Mouse (Mus musculus) adrenal gland, postnatal 36 days (tissue): Measurements from ENCODE around the gene Hivep2. TPM values are rescaled to one million over a fixed set of nuclear protein-coding genes. Genes with fewer than 3 reads are reported as not detected.

Source experiments
- DNase-seq, 2 experiments: peaks; one replicate each; pipeline ENCODE4 v3.0.0; 2021; ENCODE audit warnings: mixed read lengths in 1 of 2
- long read RNA-seq, 2 experiments: library from polyadenylated mRNA; stranded (forward); transcript quantifications; one replicate each; pipeline ENCODE4 v2.0.0; 2021; ENCODE audit warnings: borderline sequencing depth in 2 of 2
- total RNA-seq, 2 experiments: library from RNA; stranded (reverse); gene quantifications; 2 replicates each; pipeline ENCODE4 v1.2.3; 2021

Hivep2 gene
- 10 to 100 TPM; 33.7 to 35.1 TPM for total RNA-seq
- long read RNA-seq, experiment 1, partial matches to known transcripts: 0 of 6 reads
- long read RNA-seq, experiment 1, other reads (novel, unspliced or antisense): 6 of 6 reads
- long read RNA-seq, experiment 2, partial matches to known transcripts: 1 of 2 reads
- long read RNA-seq, experiment 2, other reads (novel, unspliced or antisense): 1 of 2 reads

DNA sequence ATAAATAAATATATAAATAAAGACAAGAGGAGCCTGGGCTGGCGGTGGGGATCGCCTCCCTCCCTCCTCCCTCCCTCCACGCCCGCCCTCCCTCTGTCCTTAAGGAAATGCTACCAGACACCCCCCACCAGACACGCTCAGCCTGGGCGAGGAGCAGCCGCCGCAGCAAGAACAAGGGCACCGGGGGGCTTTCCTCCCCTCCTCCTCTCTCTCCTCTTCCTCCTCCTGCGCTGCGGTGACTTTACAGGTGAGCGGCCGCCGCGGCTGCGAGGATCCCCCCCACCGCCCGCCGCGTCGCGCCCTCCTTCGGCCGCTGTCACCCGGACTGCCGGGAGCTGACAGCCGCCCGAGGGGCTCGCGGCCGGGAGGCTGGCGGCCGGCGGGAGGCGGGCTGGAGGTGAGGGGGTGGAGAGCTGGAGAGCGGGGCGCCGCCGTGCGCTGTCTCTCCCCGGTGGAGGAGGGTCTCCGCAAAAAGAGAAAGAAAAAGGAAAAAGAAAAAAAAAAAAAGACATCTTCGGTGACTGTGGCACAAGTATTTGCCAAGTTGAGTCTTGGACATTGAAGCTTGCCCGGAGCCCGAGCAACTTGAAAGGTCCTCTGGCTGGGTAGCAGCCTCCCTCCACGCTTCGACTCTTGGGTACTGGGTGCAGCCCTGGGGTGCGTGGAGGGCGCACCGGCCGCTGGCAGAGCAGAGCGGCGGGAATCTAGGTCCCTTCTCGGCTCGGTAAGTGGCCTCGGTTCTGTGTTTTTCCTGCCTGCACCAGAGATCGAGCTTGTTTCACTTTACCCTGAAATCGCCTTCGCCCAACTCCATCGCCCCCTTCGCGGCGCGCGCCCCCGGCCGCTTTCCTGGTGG, at the start of gene Hivep2:
TSS of gene Hivep2 (plus strand) at position 102 of the 856 bp plus-strand sequence.
- DNase-seq: peak; percentile 69 to 82

DNA sequence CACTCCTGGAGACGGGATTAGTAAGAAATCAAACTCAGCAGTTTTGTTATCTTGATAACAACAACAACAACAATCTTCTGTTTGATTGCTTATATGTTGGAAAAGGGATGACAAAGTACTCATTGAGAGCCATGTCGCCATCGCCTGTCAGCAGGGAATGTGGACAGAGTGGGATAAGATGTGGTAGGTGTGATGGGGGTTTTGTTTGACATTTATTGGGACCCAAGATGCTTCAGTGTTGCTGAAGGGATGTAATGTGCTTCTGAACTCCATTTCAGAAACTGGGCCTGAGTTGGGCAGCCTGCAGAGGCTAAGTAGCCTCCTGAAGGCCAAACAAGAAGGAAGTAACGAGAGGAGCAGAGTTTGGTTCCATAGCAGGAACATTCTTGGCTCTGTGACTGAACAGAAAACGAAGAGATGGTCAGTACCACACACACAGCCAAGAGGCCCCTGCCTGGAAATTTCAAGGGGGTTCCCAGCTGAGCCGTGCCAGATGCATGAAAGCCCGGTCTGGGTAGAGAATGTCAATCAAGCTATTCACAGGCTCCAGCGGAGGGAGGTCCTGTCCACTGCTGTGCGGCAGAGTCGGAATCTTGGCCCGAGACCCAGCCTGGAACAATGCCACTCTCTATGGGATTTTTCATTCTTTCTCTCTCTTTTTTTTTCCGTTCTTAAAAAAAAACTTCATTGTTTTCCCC, 49.1 kb upstream of the Hivep2 start:
- peak; percentile 15 to 28 for DNase-seq

- no peak for DNase-seq
Measured at GRCm38 (mm10) chr10:13921641-13922385, 44.1 kb upstream of the Hivep2 start.

DNA sequence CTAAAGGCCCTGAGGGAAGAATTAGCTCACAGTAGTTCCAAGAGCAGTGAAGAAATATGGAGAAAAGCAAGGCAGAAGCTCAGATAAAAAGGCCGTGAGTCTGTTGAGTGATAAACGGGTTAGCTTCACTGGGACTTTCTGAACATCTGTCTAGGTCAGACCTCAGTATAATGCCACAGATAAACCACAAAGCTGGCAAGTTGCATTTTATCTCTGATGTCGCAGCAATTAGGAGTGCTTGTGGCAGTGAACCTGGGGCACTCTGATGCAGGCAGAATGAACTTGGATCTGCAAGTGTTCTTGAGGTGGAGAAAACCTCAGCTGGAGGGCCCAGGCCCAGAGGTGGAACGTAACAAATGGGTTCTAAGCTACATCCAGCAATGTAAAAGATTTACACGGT, 36.6 kb upstream of the Hivep2 start:
- no peak for DNase-seq

DNA sequence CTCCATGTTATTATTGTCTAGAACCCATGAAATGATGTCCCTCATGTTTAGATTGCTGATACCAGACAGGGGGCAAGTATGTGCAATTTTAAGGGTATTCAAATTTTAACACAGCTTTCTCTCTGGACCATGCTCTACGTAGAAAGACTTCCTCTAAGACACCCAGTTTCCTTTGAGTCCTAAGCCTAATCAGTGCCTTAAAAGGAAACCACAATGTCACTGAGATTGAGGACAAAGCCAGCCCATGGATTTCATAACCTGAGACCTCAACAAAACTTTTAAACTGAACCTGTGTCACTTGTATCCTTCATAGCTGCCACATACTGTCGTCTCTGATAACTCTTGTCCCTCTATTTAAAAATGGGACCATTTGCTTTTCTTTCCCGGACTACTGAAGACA, 33.7 kb upstream of the Hivep2 start:
- no peak for DNase-seq

GRCm38 (mm10) chr10:13933320-13933719, 32.6 kb upstream of the Hivep2 start:
- DNase-seq: no peak

- no peak for DNase-seq
Measured at GRCm38 (mm10) chr10:13935646-13936045, 30.2 kb upstream of the Hivep2 start.

DNA sequence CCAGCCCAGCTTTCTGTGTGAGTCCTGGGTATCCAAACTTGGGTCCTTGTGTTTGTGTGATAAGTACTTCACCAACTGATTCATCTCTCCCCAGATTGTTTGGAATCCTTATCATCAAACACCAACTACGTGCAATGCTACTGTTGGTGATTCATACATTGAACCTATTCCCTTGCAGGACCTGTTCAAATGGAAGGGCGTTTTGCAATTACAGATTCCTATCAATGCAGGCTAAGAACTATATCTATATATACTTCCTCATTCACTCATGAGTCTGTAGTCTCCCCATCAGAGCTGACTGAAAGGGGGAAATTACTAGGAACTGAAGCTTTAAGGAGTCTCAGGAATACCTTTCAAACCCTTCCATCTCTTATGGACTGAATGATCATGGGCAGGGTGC, 24.5 kb upstream of the Hivep2 start:
- DNase-seq: no peak

DNA sequence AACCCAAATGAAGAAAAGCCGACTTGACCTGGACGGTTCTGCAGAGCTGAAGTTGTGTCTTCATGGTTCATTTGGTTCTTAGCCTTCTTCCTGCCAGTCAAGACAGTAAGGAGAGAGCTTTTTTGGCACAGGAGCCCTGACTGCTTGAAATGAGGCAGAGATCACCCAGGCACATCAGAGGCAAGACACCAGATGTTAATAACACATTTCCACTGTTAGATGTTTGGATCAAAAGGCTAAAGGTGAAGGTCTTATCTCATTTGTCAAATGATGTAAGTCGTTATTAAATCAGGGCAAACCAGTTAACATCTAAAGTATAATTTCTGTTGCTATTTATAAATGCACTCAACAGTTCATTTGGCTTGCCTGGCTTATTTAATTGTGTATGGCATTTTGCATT, 22.2 kb upstream of the Hivep2 start:
- DNase-seq: no peak

DNA sequence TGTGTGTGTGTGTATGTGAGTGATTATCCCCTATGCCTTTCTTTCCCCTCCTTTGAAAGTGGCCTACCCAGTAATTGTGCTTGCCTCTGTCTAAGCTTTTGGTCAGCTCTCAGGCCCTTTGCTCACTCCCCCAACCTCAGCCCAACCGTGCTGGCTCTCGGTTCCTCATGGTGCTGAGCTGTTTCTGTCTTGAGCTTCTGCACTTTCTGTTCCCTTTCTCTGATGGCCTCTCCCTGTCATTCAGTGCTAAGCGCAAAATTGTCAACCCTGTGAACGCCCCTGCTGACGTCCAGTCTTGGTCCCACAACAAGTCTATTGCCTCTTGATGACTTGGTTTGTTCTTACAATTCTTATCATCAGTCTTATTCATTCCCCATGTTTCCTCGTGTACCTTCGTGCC, 19.4 kb upstream of the Hivep2 start:
- peak in 1 of 2 experiments; percentile 3 for DNase-seq

DNA sequence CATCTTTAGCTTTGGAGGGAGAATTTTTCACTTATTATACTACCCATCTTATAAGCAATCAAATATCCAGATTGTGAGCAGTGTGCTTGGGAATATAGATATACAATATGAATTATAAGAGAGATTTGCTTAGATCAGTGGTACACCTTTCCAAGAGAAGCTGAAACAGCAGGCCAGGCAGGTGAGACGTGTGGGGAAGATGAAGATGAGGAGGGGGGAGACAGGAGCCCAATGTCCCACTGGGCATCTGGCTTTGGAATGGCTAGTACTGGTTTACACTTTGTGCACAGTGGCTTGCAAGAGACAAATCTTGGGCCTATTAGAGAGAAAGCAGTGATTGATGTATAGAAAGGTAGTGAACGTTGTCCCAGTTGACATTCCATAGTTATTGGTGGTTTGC, 2.9 kb upstream of the Hivep2 start:
- no peak for DNase-seq

GRCm38 (mm10) chr10:13963908-13964500, 1.9 kb upstream of the Hivep2 start:
- DNase-seq: no peak

DNA sequence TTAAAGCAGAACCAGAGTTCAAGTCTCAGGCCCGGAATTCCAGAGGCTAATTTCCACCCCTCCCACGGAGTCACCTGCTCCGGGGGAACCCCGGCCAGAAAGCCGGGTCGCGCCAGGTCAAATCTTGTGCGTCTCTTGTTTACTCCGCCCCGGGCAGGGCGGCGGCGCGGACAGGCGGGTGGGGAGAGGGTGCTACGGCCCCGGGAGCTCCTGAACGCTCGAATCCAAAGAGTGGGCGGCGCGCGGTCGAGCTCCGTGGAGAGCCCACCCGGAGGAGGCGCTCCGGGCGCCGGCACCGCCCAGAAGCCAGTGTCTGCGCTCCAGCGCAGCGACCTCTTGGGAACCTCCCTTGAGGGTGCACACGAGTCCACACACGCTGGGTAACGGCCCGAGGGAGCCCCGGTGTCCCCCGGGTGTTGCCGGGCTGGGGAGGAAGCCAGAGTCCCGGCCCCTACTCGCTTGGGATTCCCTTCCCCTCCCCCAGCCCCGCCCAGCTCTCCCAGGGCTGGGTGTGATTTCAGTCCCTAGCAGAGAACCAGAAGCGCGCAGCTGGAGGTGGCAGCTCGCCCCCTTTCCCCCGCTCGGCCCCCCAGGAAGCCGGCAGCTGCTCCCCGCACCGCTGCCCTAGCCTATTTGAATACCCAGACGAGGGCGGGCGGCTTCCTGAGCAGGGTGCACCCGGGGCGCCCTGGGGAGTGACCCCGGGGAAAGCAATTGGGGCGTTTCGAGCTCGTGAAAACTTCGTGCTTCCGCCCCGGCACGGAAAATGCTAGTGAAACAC, 1.2 kb upstream of the Hivep2 start:
- peak; percentile 95 for DNase-seq

- peak; percentile 95 for DNase-seq
Measured at GRCm38 (mm10) chr10:13965316-13965973, 430 bp upstream of the Hivep2 start.

DNA sequence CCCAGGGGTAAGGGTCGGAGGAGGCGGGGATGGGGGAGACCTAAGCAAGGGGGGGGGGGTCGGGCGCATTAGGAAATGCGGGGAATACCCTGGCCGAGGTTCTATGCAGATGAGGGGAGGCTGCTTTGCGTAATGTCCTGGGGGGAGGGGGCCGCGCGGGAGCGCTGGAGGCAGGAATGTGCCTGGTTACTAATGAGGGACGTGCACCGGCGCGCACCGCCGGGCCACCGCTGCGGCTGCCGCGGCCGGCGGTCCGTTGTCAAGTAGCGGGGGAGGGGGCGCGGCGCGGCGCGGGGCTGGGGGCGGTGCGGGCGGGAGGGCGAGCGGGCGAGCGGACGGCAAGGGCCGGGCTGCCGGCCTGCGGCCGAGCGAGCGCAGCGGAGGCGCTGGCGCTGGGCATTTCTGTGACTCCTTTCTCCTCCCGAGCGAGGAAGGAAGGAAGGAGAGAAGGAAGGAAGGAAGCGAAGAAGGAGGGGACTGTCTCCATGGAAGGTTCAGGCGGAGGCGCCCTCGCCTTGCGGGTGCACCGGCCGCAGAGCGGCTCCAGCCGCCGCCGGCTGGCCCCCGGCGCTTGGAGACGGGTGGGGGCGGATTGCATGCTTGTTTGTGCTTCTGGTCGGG, 1.1 kb downstream of the Hivep2 start:
- peak; percentile 84 to 91 for DNase-seq

GRCm38 (mm10) chr10:13967451-13968233, 1.8 kb downstream of the Hivep2 start:
- DNase-seq: peak; percentile 86 to 87

DNA sequence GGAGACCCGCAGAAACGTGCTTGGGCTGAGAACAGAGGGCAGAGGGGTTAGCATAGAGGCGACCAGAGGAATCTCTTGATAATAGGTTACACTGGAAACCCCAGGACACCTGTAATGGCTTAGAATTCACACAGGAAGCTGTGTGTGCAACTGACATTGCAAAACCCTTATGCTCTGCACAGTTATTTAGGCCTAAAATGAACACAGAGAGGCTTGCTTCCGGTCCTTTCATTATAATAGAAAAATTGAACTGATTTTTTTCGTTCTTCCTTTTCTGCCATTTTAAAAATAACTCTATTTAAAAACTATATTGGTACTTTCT, 2.3 kb downstream of the Hivep2 start:
- DNase-seq: no peak

DNA sequence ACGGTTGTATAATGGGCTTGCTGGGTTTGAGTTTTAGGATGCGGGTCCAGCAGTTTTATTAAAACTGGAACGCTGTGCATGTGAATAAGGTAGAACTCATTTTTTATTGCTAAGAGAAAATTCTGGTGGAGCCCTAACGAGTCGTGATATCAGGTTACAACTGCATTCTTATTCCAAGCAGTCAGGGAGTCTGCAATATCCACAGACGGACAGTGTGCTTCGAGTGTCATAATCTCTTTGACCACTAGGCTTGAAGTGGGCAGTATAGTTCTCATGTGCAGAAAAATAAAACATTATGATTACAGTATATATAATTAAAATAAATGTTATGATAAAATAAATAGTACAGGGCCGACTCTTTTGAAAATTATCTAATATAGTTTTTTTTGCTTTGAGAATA, 3.1 kb downstream of the Hivep2 start:
- no peak for DNase-seq

DNA sequence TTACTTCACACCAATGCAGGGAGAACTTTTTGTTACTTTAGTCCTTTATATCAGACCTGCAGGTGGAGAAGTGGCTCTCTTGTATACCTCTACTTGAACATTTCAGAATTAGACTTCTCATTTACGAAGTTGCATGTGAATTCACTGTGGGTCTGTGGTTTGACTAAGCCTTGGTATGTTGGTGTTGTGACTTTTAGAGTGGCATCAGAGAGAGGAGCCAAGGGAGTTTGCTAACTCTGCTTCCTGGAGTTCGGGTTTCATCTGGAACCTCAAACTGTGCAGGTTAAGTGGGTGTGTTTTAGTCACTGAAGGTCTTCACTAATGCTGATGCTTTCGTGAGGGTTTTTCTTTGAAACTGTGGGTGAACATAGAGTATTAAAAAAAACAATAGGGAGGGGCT, 4.4 kb downstream of the Hivep2 start:
- no peak for DNase-seq
